Mouse (Mus musculus) thymus, postnatal 0 days (tissue): Measurements from ENCODE around the gene Bmp4. TPM values are rescaled to one million over a fixed set of nuclear protein-coding genes. Genes with fewer than 3 reads are reported as not detected.

ENCODE experiments used
- DNase-seq: peaks from one replicate; pipeline ENCODE4 v3.0.0-alpha.2; 2015; ENCODE audit warnings: low spot score
- polyA plus RNA-seq: library from polyadenylated mRNA; unstranded; fragments of >200 nt; fragmentation: Nextera tagmentation; extraction: Ambion mirVana; gene quantifications from 2 replicates; pipeline ENCODE4 v1.2.1, GENCODE M21; 2015

Bmp4 gene
- 0.80 and 0.82 TPM in 2 replicates for polyA plus RNA-seq

GRCm38 (mm10) chr14:46390249-46390775 is at the start of gene Bmp4:
Bmp4 (minus strand) TSS chr14:46390669.
- no peak for DNase-seq

- DNase-seq, result no peak
Measured at GRCm38 (mm10) chr14:46439461-46440048, 49.1 kb upstream of the Bmp4 start.

- no peak for DNase-seq
Measured at GRCm38 (mm10) chr14:46436471-46437090, 46.1 kb upstream of the Bmp4 start.

GRCm38 (mm10) chr14:46430231-46430630 is 39.8 kb upstream of the Bmp4 start:
- DNase-seq, result no peak

DNA sequence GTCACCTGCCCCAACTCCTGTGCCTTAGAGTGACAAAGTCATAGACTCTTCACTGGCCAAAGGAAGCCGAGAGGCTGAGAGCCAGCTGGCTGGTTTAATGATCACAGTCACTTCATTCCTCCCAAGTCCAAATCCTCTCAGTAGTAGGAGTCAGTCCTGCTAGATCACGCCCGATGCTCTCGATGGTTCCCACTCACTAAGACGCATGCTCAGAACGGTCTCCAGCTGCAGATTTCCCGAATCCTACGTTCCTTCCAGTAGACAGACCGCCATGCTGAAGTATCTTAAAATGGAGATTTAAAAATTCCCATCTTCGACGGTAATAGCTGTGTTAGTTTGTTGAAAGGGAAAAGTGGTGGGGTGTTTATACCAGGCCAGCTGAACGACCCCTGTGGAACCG is 36.8 kb upstream of the Bmp4 start:
- DNase-seq, result no peak

GRCm38 (mm10) chr14:46421823-46422222 is 31.4 kb upstream of the Bmp4 start:
- no peak for DNase-seq

DNA sequence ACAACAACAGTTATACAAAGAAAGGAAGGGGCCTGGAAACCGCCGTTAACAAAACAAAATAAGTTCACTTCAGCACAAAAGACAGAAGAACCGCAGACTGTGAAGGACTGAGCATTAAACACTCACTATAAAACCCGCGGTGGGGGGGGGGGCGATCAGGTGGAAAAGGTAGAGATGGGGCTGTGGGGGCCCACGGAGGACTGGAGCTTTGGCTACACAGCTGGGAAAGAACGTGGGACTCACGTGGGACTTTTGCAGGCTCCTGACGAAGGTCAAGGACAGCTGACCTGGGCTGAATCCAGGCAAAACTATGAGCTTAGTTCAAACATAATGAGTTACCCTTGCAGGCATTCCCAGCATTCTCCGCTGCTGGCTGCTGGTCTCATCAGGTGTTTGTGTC is 28.8 kb upstream of the Bmp4 start:
- no peak for DNase-seq

DNA sequence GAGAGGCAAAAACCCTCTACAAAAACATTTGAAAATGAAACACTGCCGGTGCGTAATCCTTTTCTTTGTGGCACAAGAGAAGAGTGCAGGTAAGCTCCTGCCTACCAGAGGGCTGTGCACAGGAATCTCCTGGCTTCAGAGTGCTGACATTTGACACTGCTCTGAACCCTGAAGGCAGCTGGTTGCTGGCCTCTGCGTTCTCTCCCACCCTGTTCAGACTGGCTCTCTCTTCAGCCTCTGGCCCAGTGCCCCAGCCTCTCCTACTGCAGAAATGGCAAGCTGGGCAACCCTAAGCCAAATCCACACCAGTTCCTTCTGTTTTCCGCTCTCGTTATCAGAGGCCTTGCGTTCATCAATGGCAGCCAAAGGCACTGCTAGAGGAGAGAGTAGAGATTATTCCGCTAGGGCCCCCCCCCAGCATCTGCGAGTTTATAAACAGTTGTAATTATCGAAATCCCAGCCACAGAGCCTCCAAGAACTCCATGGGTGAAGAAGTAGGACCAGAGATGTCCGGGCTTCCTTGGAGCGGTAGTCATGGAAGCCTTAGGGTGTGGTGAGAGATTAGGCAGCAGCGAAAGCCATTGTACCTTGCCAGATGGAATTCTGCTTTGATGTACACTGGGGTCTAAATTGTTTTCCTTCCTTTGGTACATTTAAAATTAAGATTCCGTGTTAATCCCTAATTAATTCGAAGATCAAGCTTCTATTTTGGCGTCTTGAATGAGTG is 28.1 kb upstream of the Bmp4 start:
- no peak for DNase-seq

DNA sequence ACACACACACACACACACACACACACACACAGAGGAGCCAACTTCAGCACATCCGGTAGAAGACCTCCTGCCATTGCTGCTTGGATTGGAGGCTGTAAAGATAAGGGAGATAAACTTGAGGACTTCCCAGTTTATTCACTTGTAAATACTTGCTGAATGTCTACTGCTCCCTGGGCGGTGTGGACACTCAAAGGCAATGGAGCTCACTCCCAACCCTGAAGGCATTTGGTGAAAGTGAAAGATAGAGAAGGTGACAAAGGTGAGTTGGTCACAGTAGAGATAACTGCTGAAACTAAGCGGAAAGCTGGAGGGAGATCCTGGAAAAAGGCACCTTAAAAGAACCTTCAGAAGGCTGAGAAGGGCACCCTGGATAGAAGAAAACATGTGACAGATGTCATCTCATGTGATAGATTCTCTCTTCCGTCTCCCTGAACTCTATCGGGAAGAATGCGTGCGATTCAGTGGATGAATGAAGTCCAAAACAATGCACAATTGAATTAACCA is 22.1 kb upstream of the Bmp4 start:
- no peak for DNase-seq

DNA sequence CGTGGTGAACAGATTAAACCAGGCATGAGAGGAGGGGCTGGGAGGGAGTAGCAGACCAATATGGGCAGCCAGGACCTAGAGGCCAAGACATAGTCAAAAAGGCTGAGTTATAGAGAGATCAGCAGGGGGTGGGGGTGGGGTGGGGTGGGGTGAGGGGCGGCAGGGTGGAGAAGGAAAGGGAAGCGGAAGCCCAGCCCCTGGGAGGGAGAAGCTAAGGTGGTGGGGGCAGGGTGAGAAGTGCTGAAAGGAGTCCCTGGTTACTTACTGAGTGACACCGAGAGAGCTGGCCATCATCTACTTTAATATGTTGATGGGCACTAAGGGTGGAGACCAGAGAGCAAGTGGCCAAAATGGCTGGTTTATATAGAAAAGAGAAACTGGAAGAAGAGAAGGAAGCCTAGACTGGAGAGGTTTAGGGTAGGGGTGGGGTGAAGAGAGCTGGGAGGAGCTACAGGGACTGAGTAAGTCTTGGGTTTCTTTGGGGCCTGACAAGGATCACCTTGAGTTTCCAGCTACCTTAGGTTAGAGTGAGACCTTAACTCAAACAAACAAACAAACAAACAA is 20.2 kb upstream of the Bmp4 start:
- no peak for DNase-seq

GRCm38 (mm10) chr14:46409016-46409415 is 18.5 kb upstream of the Bmp4 start:
- no peak for DNase-seq

DNA sequence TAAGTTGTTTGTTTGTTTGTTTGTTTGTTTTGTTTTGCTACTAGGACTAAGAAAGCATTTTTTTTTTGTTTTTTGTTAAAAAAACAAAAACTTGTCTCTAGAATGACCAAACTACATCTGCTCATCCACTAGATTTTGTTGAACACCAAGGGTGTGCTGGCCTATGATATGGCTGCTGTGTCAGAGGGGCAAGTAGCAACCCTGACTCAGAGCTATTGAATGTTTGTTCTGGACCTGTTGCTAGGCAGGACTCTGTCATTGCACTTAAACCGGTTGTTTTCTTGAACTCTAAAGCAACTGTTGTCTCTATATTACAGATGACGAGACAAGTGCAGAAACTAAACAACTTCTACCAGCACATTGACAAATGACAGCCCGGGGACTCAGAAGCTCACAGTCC is 17.9 kb upstream of the Bmp4 start:
- DNase-seq, result no peak

GRCm38 (mm10) chr14:46399925-46400324 is 9.5 kb upstream of the Bmp4 start:
- no peak for DNase-seq

GRCm38 (mm10) chr14:46398091-46398695 is 7.7 kb upstream of the Bmp4 start:
- DNase-seq, result no peak

GRCm38 (mm10) chr14:46391621-46392170 is 1.2 kb upstream of the Bmp4 start:
- DNase-seq, result no peak

- DNase-seq, result no peak
Measured at GRCm38 (mm10) chr14:46389438-46390248, 826 bp downstream of the Bmp4 start.

GRCm38 (mm10) chr14:46388636-46389035 is 1.8 kb downstream of the Bmp4 start:
- no peak for DNase-seq

DNA sequence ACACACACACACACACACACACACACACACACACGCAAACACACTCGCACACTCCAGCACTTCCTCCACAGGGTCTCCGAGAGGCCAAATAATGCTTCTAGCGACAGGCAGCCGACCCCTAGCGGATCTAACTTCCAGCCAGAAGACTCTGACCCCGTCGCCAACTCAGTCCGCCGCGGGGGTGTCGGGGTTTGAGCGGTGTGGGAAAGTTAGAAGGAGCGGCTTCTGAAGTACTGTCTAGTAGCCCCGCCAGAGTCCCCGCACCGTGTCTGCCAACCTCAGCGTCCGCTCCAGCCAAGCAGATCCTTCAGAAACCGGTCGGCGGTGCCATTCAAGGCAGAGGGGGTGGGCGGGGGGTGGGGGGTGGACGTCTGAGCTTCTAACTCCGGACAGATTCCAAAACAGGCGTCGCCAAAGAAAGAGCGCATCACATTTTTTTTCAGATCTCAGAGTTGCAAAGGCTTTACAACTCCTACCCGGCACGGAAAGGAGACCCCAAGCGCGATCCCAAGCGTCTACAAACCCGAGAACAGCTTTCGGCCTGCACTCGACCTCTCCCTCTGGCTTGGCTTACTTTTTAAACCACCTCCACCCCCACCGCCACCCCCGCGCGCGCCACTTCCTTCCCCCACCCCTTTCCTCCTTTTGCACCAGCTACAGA is 2.5 kb downstream of the Bmp4 start:
- DNase-seq, result peak; percentile 24

DNA sequence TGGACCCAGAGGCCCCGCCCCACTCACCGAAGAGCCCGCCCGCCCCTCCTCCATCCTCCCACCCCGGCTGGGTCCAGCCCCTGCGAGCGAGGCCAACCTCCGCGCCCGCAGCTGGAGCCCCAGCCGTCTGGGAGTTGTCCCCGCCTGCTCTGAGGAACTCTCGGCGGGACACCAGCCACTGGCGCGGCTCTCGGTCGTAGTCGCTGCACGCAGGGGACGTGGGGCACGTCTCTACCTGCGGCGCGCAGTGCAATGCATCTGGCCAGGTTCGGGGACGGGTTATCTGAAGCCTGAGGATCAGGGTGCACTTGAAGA is 3.2 kb downstream of the Bmp4 start:
- DNase-seq, result peak; percentile 37
